Mouse (Mus musculus) B cell, adult (primary cell): ENCODE measurements around the gene Pum1. TPM values are rescaled to one million over a fixed set of nuclear protein-coding genes. Genes with fewer than 3 reads are reported as not detected.

Experiments
- total RNA-seq: library from RNA; stranded (reverse); gene quantifications from 4 replicates; pipeline ENCODE4 v1.2.4, GENCODE M21; 2023; ENCODE audit not compliant: inconsistent age

Pum1 gene
- 141 to 144 TPM (median 142 TPM) in 4 replicates for total RNA-seq

DNA sequence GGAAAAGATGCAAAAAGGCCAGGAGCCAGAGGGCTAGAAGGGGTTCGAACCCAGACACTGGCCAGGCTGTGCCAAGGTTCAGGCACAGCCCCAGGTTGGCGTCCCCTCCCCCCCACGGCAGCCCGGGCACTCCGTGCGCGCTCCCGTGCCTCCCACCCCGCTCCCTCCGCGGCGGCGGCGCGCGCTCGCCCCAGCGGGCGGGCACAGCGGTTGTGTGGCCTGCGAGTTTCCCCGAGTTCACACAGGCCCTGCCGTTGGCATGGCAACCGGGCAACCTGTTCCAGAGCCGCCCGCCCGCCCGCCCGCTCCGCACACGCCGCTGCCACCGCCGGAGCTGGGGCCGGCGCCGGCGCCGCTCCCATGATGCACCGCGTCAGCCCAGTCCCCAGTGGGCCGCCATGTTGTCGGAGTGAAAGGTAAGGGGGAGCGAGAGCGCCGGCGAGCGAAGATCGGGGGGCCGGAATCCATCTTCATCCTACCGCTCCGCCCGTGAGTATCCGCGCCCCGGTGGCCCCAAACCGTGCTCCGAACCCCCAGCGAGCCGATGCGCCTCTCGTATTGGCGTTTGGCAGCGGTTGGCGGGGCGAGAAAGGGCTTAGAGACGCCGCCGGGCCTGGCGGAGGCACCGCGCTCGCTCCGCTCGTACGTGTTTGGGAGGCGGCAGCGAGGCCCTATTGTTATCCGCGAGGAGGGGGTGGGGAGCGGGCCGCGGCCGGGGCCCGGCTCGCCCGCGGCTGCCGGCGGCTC, at the start of gene Pum1:
TSS of gene Pum1 (plus strand) at position 343 of the 747 bp plus-strand sequence.

DNA sequence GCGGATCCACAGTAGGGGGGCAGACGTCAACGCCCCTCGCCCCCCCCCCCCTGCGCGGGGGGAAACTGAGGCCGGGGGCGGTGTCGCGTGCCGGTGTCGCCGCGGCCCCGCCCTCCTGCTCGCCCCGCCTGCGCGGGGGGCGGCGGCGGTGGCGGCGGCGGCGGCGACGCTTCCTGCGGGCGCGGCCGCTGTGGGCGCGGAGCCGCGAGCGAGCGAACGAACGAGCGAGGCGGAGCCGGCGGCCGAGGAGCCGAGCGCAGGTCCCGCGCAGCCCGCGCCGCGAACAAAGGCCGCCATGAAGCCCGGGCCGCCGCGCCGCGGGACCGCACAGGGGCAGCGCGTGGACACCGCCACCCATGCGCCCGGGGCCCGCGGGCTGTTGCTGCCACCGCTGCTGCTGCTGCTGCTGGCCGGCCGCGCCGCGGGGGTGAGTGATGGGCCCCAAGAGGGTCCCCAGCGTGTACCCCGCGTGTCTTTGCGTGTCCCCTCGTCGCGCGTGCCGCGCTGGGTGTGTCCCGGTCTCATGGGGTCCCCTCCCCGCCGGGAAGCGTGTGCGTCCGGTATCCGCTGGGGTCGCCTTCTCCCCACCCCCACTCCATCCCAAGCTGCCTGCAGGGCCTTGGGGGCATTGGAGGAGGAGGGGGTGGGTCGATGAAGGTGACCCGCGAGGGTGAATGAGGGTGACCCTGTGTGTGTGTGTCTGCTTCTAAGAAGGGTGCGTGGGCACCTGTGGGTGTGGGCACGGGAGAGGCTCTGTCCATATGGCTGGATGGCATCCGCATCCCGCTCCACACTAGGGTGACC, 129.5 kb downstream of the Pum1 start, which contains the start of gene Sdc3:
TSS of gene Sdc3 (plus strand) at position 162 of the 804 bp plus-strand sequence.

Other genes with a start within 250 kb of the Pum1 start
- gene Nkain1, start 89.1 kb upstream of the Pum1 start, total RNA-seq = not detected in 4 replicates
- 5.1 to 9.7 TPM (median 5.4 TPM) in 4 replicates for gene Sdc3, start 129.2 kb downstream of the Pum1 start, total RNA-seq
- 1,105 to 1,323 TPM (median 1,268 TPM) in 4 replicates for gene Laptm5, start 249.8 kb downstream of the Pum1 start, total RNA-seq